Mouse (Mus musculus) midbrain, embryonic 14.5 days (tissue): ENCODE data around the gene Olfr1055. TPM values are rescaled to one million over a fixed set of nuclear protein-coding genes. Genes with fewer than 3 reads are reported as not detected.

ENCODE experiments used
- polyA plus RNA-seq: library from polyadenylated mRNA; unstranded; fragments of >200 nt; fragmentation: Nextera tagmentation; extraction: Ambion mirVana; gene quantifications from 2 replicates; pipeline ENCODE4 v1.2.1, GENCODE M21; 2014

The Olfr1055 gene
- polyA plus RNA-seq, 1 experiment from 2014 or later, result not detected

Other genes with a start within 250 kb of the Olfr1055 start
- not detected in 2 replicates for gene Olfr1039, start 214.4 kb downstream of the Olfr1055 start, polyA plus RNA-seq
- gene Olfr1040, start 203.6 kb downstream of the Olfr1055 start, polyA plus RNA-seq, result not detected in 2 replicates
- not detected in 2 replicates for gene Olfr1042, start 188.4 kb downstream of the Olfr1055 start, polyA plus RNA-seq
- gene Olfr1043, start 182.8 kb downstream of the Olfr1055 start, polyA plus RNA-seq, result not detected in 2 replicates
- not detected in 2 replicates for gene Olfr1044, start 172.5 kb downstream of the Olfr1055 start, polyA plus RNA-seq
- not detected in 2 replicates for gene Olfr52, start 164.6 kb downstream of the Olfr1055 start, polyA plus RNA-seq
- gene Olfr1045, start 147.3 kb downstream of the Olfr1055 start, polyA plus RNA-seq, result not detected in 2 replicates
- gene Olfr1046, start 131.0 kb downstream of the Olfr1055 start, polyA plus RNA-seq, result not detected in 2 replicates
- not detected in 2 replicates for gene Olfr1047, start 118.9 kb downstream of the Olfr1055 start, polyA plus RNA-seq
- gene Olfr1048, start 110.0 kb downstream of the Olfr1055 start, polyA plus RNA-seq, result not detected in 2 replicates
- not detected in 2 replicates for gene Olfr1049, start 92.0 kb downstream of the Olfr1055 start, polyA plus RNA-seq
- not detected in 2 replicates for gene Olfr1051, start 71.2 kb downstream of the Olfr1055 start, polyA plus RNA-seq
- gene Olfr1052, start 57.8 kb downstream of the Olfr1055 start, polyA plus RNA-seq, result not detected in 2 replicates
- not detected in 2 replicates for gene Olfr1053, start 35.0 kb downstream of the Olfr1055 start, polyA plus RNA-seq
- gene Olfr1054, start 14.9 kb downstream of the Olfr1055 start, polyA plus RNA-seq, result not detected in 2 replicates
- not detected in 2 replicates for gene Olfr1056, start 12.2 kb upstream of the Olfr1055 start, polyA plus RNA-seq
- gene Olfr1057, start 28.1 kb upstream of the Olfr1055 start, polyA plus RNA-seq, result not detected in 2 replicates
- not detected in 2 replicates for gene Olfr1058, start 38.3 kb upstream of the Olfr1055 start, polyA plus RNA-seq
- gene Olfr1061, start 63.8 kb upstream of the Olfr1055 start, polyA plus RNA-seq, result not detected in 2 replicates
- not detected in 2 replicates for gene Olfr1062, start 76.5 kb upstream of the Olfr1055 start, polyA plus RNA-seq
- gene Olfr1065, start 100.3 kb upstream of the Olfr1055 start, polyA plus RNA-seq, result not detected in 2 replicates
- not detected in 2 replicates for gene Olfr1066, start 106.0 kb upstream of the Olfr1055 start, polyA plus RNA-seq
- not detected in 2 replicates for gene Olfr228, start 137.1 kb upstream of the Olfr1055 start, polyA plus RNA-seq
- not detected in 2 replicates for gene Olfr1076, start 158.2 kb upstream of the Olfr1055 start, polyA plus RNA-seq
- gene Olfr1079, start 192.2 kb upstream of the Olfr1055 start, polyA plus RNA-seq, result not detected in 2 replicates
- gene Olfr1080, start 208.0 kb upstream of the Olfr1055 start, polyA plus RNA-seq, result not detected in 2 replicates
- not detected in 2 replicates for gene Olfr1082, start 248.7 kb upstream of the Olfr1055 start, polyA plus RNA-seq